Mouse (Mus musculus): ENCODE results near the gene Plcg2. TPM values are rescaled to one million over a fixed set of nuclear protein-coding genes. Genes with fewer than 3 reads are reported as not detected.

Gene Plcg2
- polyA plus RNA-seq, 1 experiment from 2014 or later = 3.6 TPM

- H3K4me3 ChIP-seq (ENCODE audit: low read length) = no peak overlapping the region
- no peak overlapping the region for H3K27ac ChIP-seq (ENCODE audit: low read length)
Observed at GRCm38 (mm10) chr8:117660358-117661031, 162.4 kb downstream of the Plcg2 start.

GRCm38 (mm10) chr8:117667349-117668124, 169.4 kb downstream of the Plcg2 start:
- H3K4me3 ChIP-seq (ENCODE audit: low read length) = no peak overlapping the region
- H3K9ac ChIP-seq (ENCODE audit: low read depth, low read length) = no peak overlapping the region
- no peak overlapping the region for H3K27ac ChIP-seq (ENCODE audit: low read length)
- peak; percentile 57 for ATAC-seq
- no peaks in the 10 kb centered on the region for H3K9me3 ChIP-seq (ENCODE audit: control insufficient read depth, low read length)
- H3K4me2 ChIP-seq (ENCODE audit: low read depth, low read length) = no peak overlapping the region
- peaks cover 12% of the 10 kb centered on the region for H3K4me1 ChIP-seq (ENCODE audit: control insufficient read depth, insufficient read depth, low read length)
- no peaks in the 10 kb centered on the region for H3K27me3 ChIP-seq (replicated peaks; ENCODE audit: control insufficient read depth, insufficient read depth, low read length)
- WGBS = 66% methylated on average over 13 of the region's 13 CpGs
- no peaks in the 10 kb centered on the region for H3K36me3 ChIP-seq (ENCODE audit: control insufficient read depth, insufficient read depth, low read length)

More at GRCm38 (mm10) chr8:117660358-117661031, 162.4 kb downstream of the Plcg2 start:
- no peak overlapping the region for H3K9ac ChIP-seq (ENCODE audit: low read depth, low read length)
- peak overlapping the region; percentile 23; the same call in 1 of the 2 replicates for H3K4me2 ChIP-seq (ENCODE audit: low read depth, low read length)
- H3K4me1 ChIP-seq (ENCODE audit: control insufficient read depth, insufficient read depth, low read length) = 0 out of 2 replicates have a peak, but pooled peaks cover 6% of the 10 kb centered on the region
- no peaks in the 10 kb centered on the region for H3K27me3 ChIP-seq (replicated peaks; ENCODE audit: control insufficient read depth, insufficient read depth, low read length)
- H3K9me3 ChIP-seq (ENCODE audit: control insufficient read depth, low read length) = no peaks in the 10 kb centered on the region
- no peaks in the 10 kb centered on the region for H3K36me3 ChIP-seq (ENCODE audit: control insufficient read depth, insufficient read depth, low read length)
- WGBS = 14% methylated on average over 11 of the region's 11 CpGs
- ATAC-seq = peak; percentile 84

- 15% methylated on average over 11 of the region's 11 CpGs for WGBS
- H3K9me3 ChIP-seq (ENCODE audit: control insufficient read depth, low read length) = no peaks in the 10 kb centered on the region
- peak; percentile 78 for ATAC-seq
Observed at GRCm38 (mm10) chr8:117670461-117670860, 172.4 kb downstream of the Plcg2 start.

GRCm38 (mm10) chr8:117672558-117672957, 174.5 kb downstream of the Plcg2 start:
- H3K4me3 ChIP-seq (ENCODE audit: low read length) = no peak overlapping the region
- no peak overlapping the region; the same call in 1 of the 2 replicates for H3K4me2 ChIP-seq (ENCODE audit: low read depth, low read length)
- peaks cover 22% of the 10 kb centered on the region for H3K4me1 ChIP-seq (ENCODE audit: control insufficient read depth, insufficient read depth, low read length)
- no peak overlapping the region for H3K27ac ChIP-seq (ENCODE audit: low read length)
- no peaks in the 10 kb centered on the region for H3K27me3 ChIP-seq (replicated peaks; ENCODE audit: control insufficient read depth, insufficient read depth, low read length)
- no peaks in the 10 kb centered on the region for H3K36me3 ChIP-seq (ENCODE audit: control insufficient read depth, insufficient read depth, low read length)
- no peaks in the 10 kb centered on the region for H3K9me3 ChIP-seq (ENCODE audit: control insufficient read depth, low read length)
- no peak for ATAC-seq
- no peak overlapping the region for H3K9ac ChIP-seq (ENCODE audit: low read depth, low read length)
- WGBS = 83% methylated on average over 3 of the region's 3 CpGs

More at GRCm38 (mm10) chr8:117670461-117670860, 172.4 kb downstream of the Plcg2 start:
- Histone ChIP-seq H3K4me3 (ENCODE audit: low read length) (no peak overlapping the region), H3K27ac (ENCODE audit: low read length) (no peak overlapping the region), H3K4me2 (ENCODE audit: low read depth, low read length) (peak overlapping the region; percentile 31; the same call in 1 of the 2 replicates), H3K4me1 (ENCODE audit: control insufficient read depth, insufficient read depth, low read length) (peaks cover 17% of the 10 kb centered on the region), H3K9ac (ENCODE audit: low read depth, low read length) (no peak overlapping the region), H3K36me3 (ENCODE audit: control insufficient read depth, insufficient read depth, low read length) (no peaks in the 10 kb centered on the region), H3K27me3 (replicated peaks; ENCODE audit: control insufficient read depth, insufficient read depth, low read length) (no peaks in the 10 kb centered on the region)

GRCm38 (mm10) chr8:117673430-117673830, 175.3 kb downstream of the Plcg2 start, which contains the start of gene Sdr42e1:
Gene Sdr42e1 (minus strand): TSS chr8:117673689.
- 11% methylated on average over 17 of the region's 17 CpGs for WGBS
- peak; percentile 36; the same call in 1 of the 2 replicates for ATAC-seq
- Histone ChIP-seq H3K4me3 (ENCODE audit: low read length) (peak within 1 kb of the TSS; percentile 72), H3K4me2 (ENCODE audit: low read depth, low read length) (peak within 1 kb of the TSS; percentile 80), H3K27me3 (replicated peaks; ENCODE audit: control insufficient read depth, insufficient read depth, low read length) (no peaks in the 10 kb centered on the region), H3K9me3 (ENCODE audit: control insufficient read depth, low read length) (no peaks in the 10 kb centered on the region), H3K4me1 (ENCODE audit: control insufficient read depth, insufficient read depth, low read length) (peaks cover 17% of the 10 kb centered on the region), H3K9ac (ENCODE audit: low read depth, low read length) (peak within 1 kb of the TSS; percentile 80), H3K27ac (ENCODE audit: low read length) (peak within 1 kb of the TSS; percentile 45; the same call in 1 of the 2 replicates), H3K36me3 (ENCODE audit: control insufficient read depth, insufficient read depth, low read length) (no peaks in the 10 kb centered on the region)

- no peak overlapping the region for H3K27ac ChIP-seq (ENCODE audit: low read length)
- no peaks in the 10 kb centered on the region for H3K9me3 ChIP-seq (ENCODE audit: control insufficient read depth, low read length)
- peaks cover 17% of the 10 kb centered on the region for H3K4me1 ChIP-seq (ENCODE audit: control insufficient read depth, insufficient read depth, low read length)
- no peak overlapping the region for H3K4me3 ChIP-seq (ENCODE audit: low read length)
- no peaks in the 10 kb centered on the region for H3K27me3 ChIP-seq (replicated peaks; ENCODE audit: control insufficient read depth, insufficient read depth, low read length)
- no peak overlapping the region for H3K9ac ChIP-seq (ENCODE audit: low read depth, low read length)
- no peaks in the 10 kb centered on the region for H3K36me3 ChIP-seq (ENCODE audit: control insufficient read depth, insufficient read depth, low read length)
- ATAC-seq = no peak
- 70% methylated on average over 5 of the region's 5 CpGs for WGBS
- no peak overlapping the region for H3K4me2 ChIP-seq (ENCODE audit: low read depth, low read length)
Observed at GRCm38 (mm10) chr8:117675171-117675570, 177.1 kb downstream of the Plcg2 start.

- peak; percentile 55 for ATAC-seq
- Histone ChIP-seq H3K4me3 (ENCODE audit: low read length) (no peak overlapping the region), H3K9me3 (ENCODE audit: control insufficient read depth, low read length) (no peaks in the 10 kb centered on the region), H3K9ac (ENCODE audit: low read depth, low read length) (peak overlapping the region; percentile 32; the same call in 1 of the 2 replicates), H3K27me3 (replicated peaks; ENCODE audit: control insufficient read depth, insufficient read depth, low read length) (no peaks in the 10 kb centered on the region), H3K27ac (ENCODE audit: low read length) (no peak overlapping the region; the same call in 1 of the 2 replicates), H3K36me3 (ENCODE audit: control insufficient read depth, insufficient read depth, low read length) (no peaks in the 10 kb centered on the region), H3K4me2 (ENCODE audit: low read depth, low read length) (no peak overlapping the region), H3K4me1 (ENCODE audit: control insufficient read depth, insufficient read depth, low read length) (peaks cover 17% of the 10 kb centered on the region)
- WGBS = 40% methylated on average over 9 of the region's 9 CpGs
Observed at GRCm38 (mm10) chr8:117676460-117676859, 178.4 kb downstream of the Plcg2 start.

- Histone ChIP-seq H3K9me3 (ENCODE audit: control insufficient read depth, low read length) (no peaks in the 10 kb centered on the region), H3K4me2 (ENCODE audit: low read depth, low read length) (no peak overlapping the region), H3K27ac (ENCODE audit: low read length) (no peak overlapping the region; the same call in 1 of the 2 replicates), H3K4me3 (ENCODE audit: low read length) (no peak overlapping the region), H3K36me3 (ENCODE audit: control insufficient read depth, insufficient read depth, low read length) (no peaks in the 10 kb centered on the region), H3K9ac (ENCODE audit: low read depth, low read length) (0 out of 2 replicates have a peak overlapping the region, but pooled peaks have one; percentile 32), H3K27me3 (replicated peaks; ENCODE audit: control insufficient read depth, insufficient read depth, low read length) (no peaks in the 10 kb centered on the region), H3K4me1 (ENCODE audit: control insufficient read depth, insufficient read depth, low read length) (peaks cover 17% of the 10 kb centered on the region)
- no peak for ATAC-seq
- WGBS = 32% methylated on average over 8 of the region's 8 CpGs
Observed at GRCm38 (mm10) chr8:117677011-117677410, 178.9 kb downstream of the Plcg2 start.

- H3K9ac ChIP-seq (ENCODE audit: low read depth, low read length) = no peak overlapping the region
- WGBS = 88% methylated on average over 4 of the region's 4 CpGs
- peaks cover 14% of the 10 kb centered on the region; the same call in 1 of the 2 replicates for H3K4me1 ChIP-seq (ENCODE audit: control insufficient read depth, insufficient read depth, low read length)
- H3K9me3 ChIP-seq (ENCODE audit: control insufficient read depth, low read length) = no peaks in the 10 kb centered on the region
- H3K4me3 ChIP-seq (ENCODE audit: low read length) = no peak overlapping the region
- no peaks in the 10 kb centered on the region for H3K27me3 ChIP-seq (replicated peaks; ENCODE audit: control insufficient read depth, insufficient read depth, low read length)
- H3K27ac ChIP-seq (ENCODE audit: low read length) = no peak overlapping the region
- ATAC-seq = no peak
- H3K4me2 ChIP-seq (ENCODE audit: low read depth, low read length) = no peak overlapping the region
- no peaks in the 10 kb centered on the region for H3K36me3 ChIP-seq (ENCODE audit: control insufficient read depth, insufficient read depth, low read length)
Observed at GRCm38 (mm10) chr8:117678650-117679049, 180.6 kb downstream of the Plcg2 start.

Measured in intestine, embryonic 16.5 days (tissue).